Mouse (Mus musculus) hindbrain, embryonic 11.5 days (tissue): ENCODE measurements around the gene Zfp950. TPM values are rescaled to one million over a fixed set of nuclear protein-coding genes. Genes with fewer than 3 reads are reported as not detected.

Experiments used
- ATAC-seq: fragments of 200-750 bp; cut with Nextera tagmentation; 2 replicates; pipeline ENCODE4 v1.8.0; 2017; ENCODE audit warnings: mild to moderate bottlenecking, moderate TSS enrichment, moderate library complexity; ENCODE audit not compliant: low FRiP score
- DNase-seq: peaks from one replicate; pipeline ENCODE4 v3.0.0-alpha.2; 2015; ENCODE audit warnings: low spot score
- H3K27ac ChIP-seq: fragments of 300-500 bp; sonication (generic); 2 replicates; pipeline ENCODE4 v1.5.1; 2014; ENCODE audit warnings: mild to moderate bottlenecking, low read depth, low read length
- H3K27me3 ChIP-seq: fragments of 300-500 bp; sonication (generic); 2 replicates; pipeline ENCODE4 v1.6.1; 2014; ENCODE audit warnings: mild to moderate bottlenecking, low read length, moderate library complexity, mixed read lengths; ENCODE audit not compliant: control insufficient read depth, insufficient read depth
- H3K36me3 ChIP-seq: fragments of 300-500 bp; sonication (generic); 2 replicates; pipeline ENCODE4 v1.6.1; 2014; ENCODE audit warnings: mild to moderate bottlenecking, low read length, moderate library complexity, mixed read lengths; ENCODE audit not compliant: control insufficient read depth, insufficient read depth
- H3K4me1 ChIP-seq: fragments of 300-500 bp; sonication (generic); replicated peaks from 2 replicates; pipeline ENCODE4 v1.6.1; 2014; ENCODE audit warnings: low read length, mixed read lengths; ENCODE audit not compliant: control insufficient read depth, insufficient read depth
- H3K4me2 ChIP-seq: fragments of 300-500 bp; sonication (generic); replicated peaks from 2 replicates; pipeline ENCODE4 v1.6.1; 2014; ENCODE audit warnings: mild to moderate bottlenecking, low read depth, low read length
- H3K4me3 ChIP-seq: fragments of 300-500 bp; sonication (generic); 2 replicates; pipeline ENCODE4 v1.5.1; 2014; ENCODE audit warnings: low read depth, low read length
- H3K9ac ChIP-seq: fragments of 300-500 bp; sonication (generic); 2 replicates; pipeline ENCODE4 v1.6.1; 2014; ENCODE audit warnings: low read depth, low read length
- H3K9me3 ChIP-seq: fragments of 300-500 bp; sonication (generic); 2 replicates; pipeline ENCODE4 v1.6.1; 2016; ENCODE audit warnings: low read length; ENCODE audit not compliant: control insufficient read depth
- WGBS: fragments of 180-500 bp; shearing (Covaris S2); extraction: QIAGEN DNeasy Blood & Tissue Kit; methylation state at CpG from one replicate; pipeline ENCODE4 v1.1.7; 2014; 5-methylcytosine and 5-hydroxymethylcytosine counted together
- polyA plus RNA-seq: library from polyadenylated mRNA; unstranded; fragments of >200 nt; fragmentation: Nextera tagmentation; extraction: Ambion mirVana; gene quantifications from 2 replicates; pipeline ENCODE4 v1.2.1, GENCODE M21; 2014

The Zfp950 gene
- polyA plus RNA-seq, 1 experiment from 2014 or later = 31.5 TPM

- Histone ChIP-seq H3K4me2 (no peak overlapping the region), H3K27me3 (no peaks in the 10 kb centered on the region), H3K4me1 (no peaks in the 10 kb centered on the region), H3K27ac (no peak overlapping the region), H3K9me3 (no peaks in the 10 kb centered on the region), H3K4me3 (no peak overlapping the region), H3K36me3 (no peaks in the 10 kb centered on the region), H3K9ac (no peak overlapping the region)
- DNase-seq = no peak
- no peak for ATAC-seq
- WGBS = 75% methylated on average over 1 of the region's 1 CpGs
Observed at GRCm38 (mm10) chr19:61049413-61049812, 91.2 kb downstream of the Zfp950 start.

GRCm38 (mm10) chr19:61048646-61049045 lies 92.0 kb downstream of the Zfp950 start:
- WGBS = 92% methylated on average over 2 of the region's 2 CpGs
- no peak overlapping the region for H3K27ac ChIP-seq

GRCm38 (mm10) chr19:61039151-61039550 lies 101.5 kb downstream of the Zfp950 start:
- H3K27ac ChIP-seq = no peak overlapping the region
- H3K9ac ChIP-seq = no peak overlapping the region
- no peaks in the 10 kb centered on the region for H3K27me3 ChIP-seq
- no peak for ATAC-seq
- no peak overlapping the region for H3K4me2 ChIP-seq
- H3K4me1 ChIP-seq = no peaks in the 10 kb centered on the region
- no peak for DNase-seq
- no peaks in the 10 kb centered on the region for H3K9me3 ChIP-seq
- H3K36me3 ChIP-seq = no peaks in the 10 kb centered on the region
- H3K4me3 ChIP-seq = no peak overlapping the region

More at GRCm38 (mm10) chr19:61048646-61049045, 92.0 kb downstream of the Zfp950 start:
- no peak overlapping the region for H3K4me3 ChIP-seq
- no peaks in the 10 kb centered on the region for H3K9me3 ChIP-seq
- no peak overlapping the region for H3K9ac ChIP-seq
- H3K4me2 ChIP-seq = no peak overlapping the region
- H3K36me3 ChIP-seq = no peaks in the 10 kb centered on the region
- DNase-seq (no peak), ATAC-seq (no peak)
- no peaks in the 10 kb centered on the region for H3K27me3 ChIP-seq
- H3K4me1 ChIP-seq = no peaks in the 10 kb centered on the region

- no peak for ATAC-seq
- H3K27ac ChIP-seq = no peak overlapping the region
- no peaks in the 10 kb centered on the region for H3K9me3 ChIP-seq
- DNase-seq = no peak
- no peaks in the 10 kb centered on the region for H3K36me3 ChIP-seq
- H3K4me1 ChIP-seq = no peaks in the 10 kb centered on the region
- WGBS = 89% methylated on average over 2 of the region's 2 CpGs
- no peak overlapping the region for H3K4me2 ChIP-seq
- H3K9ac ChIP-seq = no peak overlapping the region
- H3K27me3 ChIP-seq = no peaks in the 10 kb centered on the region
- H3K4me3 ChIP-seq = no peak overlapping the region
Observed at GRCm38 (mm10) chr19:61031570-61031969, 109.1 kb downstream of the Zfp950 start.

GRCm38 (mm10) chr19:61021939-61022566 lies 118.6 kb downstream of the Zfp950 start:
- H3K36me3 ChIP-seq = no peaks in the 10 kb centered on the region
- no peak overlapping the region for H3K4me2 ChIP-seq
- no peaks in the 10 kb centered on the region for H3K27me3 ChIP-seq
- H3K9me3 ChIP-seq = no peaks in the 10 kb centered on the region
- no peak overlapping the region for H3K9ac ChIP-seq
- 81% methylated on average over 3 of the region's 3 CpGs for WGBS
- no peak overlapping the region for H3K27ac ChIP-seq
- H3K4me3 ChIP-seq = no peak overlapping the region
- no peak for ATAC-seq
- no peaks in the 10 kb centered on the region for H3K4me1 ChIP-seq
- no peak for DNase-seq

GRCm38 (mm10) chr19:61021502-61021901 lies 119.1 kb downstream of the Zfp950 start:
- no peak for ATAC-seq
- H3K27ac ChIP-seq = no peak overlapping the region
- WGBS = 60% methylated on average over 2 of the region's 2 CpGs
- H3K9me3 ChIP-seq = no peaks in the 10 kb centered on the region
- no peaks in the 10 kb centered on the region for H3K4me1 ChIP-seq
- H3K4me3 ChIP-seq = no peak overlapping the region
- H3K4me2 ChIP-seq = no peak overlapping the region
- no peak overlapping the region for H3K9ac ChIP-seq
- no peaks in the 10 kb centered on the region for H3K27me3 ChIP-seq
- no peaks in the 10 kb centered on the region for H3K36me3 ChIP-seq
- no peak for DNase-seq

- Histone ChIP-seq H3K4me2 (no peak overlapping the region), H3K9ac (no peak overlapping the region), H3K27ac (no peak overlapping the region), H3K4me3 (no peak overlapping the region), H3K4me1 (no peaks in the 10 kb centered on the region), H3K36me3 (no peaks in the 10 kb centered on the region), H3K9me3 (no peaks in the 10 kb centered on the region), H3K27me3 (no peaks in the 10 kb centered on the region)
- 88% methylated on average over 1 of the region's 1 CpGs for WGBS
- no peak for DNase-seq
- no peak for ATAC-seq
Observed at GRCm38 (mm10) chr19:61017477-61018266, 123.0 kb downstream of the Zfp950 start.

- Histone ChIP-seq H3K36me3 (no peaks in the 10 kb centered on the region), H3K27ac (no peak overlapping the region), H3K9ac (no peak overlapping the region), H3K4me3 (no peak overlapping the region), H3K9me3 (no peaks in the 10 kb centered on the region), H3K27me3 (no peaks in the 10 kb centered on the region), H3K4me1 (no peaks in the 10 kb centered on the region), H3K4me2 (no peak overlapping the region)
- 98% methylated on average over 2 of the region's 2 CpGs for WGBS
- ATAC-seq (no peak), DNase-seq (no peak)
Observed at GRCm38 (mm10) chr19:61009266-61009665, 131.4 kb downstream of the Zfp950 start.
